Mouse (Mus musculus): Measurements from ENCODE around the gene Il31ra.

The Il31ra gene

DNA sequence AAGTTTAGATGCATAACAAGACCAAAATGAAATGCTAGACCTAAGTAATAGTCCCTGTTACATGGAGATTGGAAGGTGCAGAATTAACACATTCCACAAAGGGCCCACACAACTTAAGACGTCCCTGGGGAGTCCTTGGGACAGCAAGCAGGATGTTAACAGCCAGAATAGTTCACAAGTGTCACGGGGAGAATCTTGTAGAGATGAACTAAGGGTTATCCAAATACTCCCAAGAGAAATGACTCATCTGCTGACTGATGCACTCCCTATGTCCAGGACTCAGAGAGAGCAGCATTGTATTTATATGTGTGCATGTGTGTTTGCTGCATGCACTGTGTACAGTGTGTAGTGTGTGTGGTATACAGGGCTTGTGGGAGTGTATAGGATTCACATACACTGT, 37.7 kb downstream of the Il31ra start:
- no peak for DNase-seq

DNA sequence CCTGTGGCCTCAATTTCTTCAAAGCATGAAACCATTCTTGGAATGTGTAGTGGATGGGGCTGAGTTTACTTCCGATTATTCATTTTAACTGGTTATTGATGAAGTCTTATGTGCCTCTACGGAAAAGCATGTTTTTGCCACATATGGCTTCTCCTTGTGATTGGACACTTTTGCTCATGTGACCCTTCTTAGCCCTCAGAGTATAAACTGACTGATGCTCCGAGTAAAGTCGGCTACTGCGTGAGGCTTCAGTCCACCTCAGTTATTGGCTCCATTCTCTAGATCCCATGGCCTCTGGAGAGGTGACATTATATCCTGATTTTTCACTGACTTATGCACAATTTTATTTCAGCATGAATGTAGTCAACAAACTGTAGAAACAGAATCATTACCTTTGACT, 40.9 kb downstream of the Il31ra start:
- no peak for DNase-seq

DNA sequence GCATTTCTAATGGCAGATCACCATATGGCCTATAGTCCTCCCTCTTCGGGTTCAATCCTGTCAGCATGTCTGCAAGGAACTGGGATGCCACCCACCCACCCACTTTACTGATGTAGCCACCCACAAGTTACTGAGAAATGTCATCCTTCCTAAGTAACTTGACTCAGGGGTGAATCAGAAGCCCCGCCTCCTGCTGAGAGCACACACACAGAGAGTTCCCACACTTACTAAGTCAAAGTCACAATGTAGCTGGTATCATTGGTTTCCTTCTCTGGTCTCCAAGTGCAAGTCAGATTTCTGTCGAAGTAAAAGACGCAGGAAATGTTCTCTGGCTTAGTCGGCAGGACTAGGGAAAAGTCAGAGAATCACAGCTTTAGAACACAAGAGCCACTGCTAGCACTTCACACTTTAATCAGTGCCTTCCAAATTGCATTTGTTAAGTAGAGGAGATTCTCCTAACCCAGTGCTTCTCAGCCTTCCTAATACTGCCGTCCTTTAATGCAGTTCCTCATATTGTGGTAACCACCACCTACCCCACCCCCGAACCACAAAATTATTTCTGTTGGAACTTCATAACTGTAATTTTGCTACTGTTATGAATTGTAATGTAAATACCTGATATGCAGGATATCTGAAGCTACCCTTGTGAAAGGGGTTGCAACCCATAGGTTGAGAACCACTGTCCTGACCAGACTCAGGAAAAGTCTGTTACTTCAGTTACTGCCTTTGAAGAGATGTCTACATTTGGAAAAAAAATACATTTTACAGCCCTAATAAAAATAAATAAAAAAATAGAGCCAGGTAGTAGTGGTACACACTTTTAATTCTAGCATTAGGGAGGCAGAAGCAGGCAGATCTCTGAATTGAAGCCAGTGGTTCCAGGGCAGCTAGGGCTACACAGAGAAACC, 42.3 kb downstream of the Il31ra start:
- no peak for DNase-seq

DNA sequence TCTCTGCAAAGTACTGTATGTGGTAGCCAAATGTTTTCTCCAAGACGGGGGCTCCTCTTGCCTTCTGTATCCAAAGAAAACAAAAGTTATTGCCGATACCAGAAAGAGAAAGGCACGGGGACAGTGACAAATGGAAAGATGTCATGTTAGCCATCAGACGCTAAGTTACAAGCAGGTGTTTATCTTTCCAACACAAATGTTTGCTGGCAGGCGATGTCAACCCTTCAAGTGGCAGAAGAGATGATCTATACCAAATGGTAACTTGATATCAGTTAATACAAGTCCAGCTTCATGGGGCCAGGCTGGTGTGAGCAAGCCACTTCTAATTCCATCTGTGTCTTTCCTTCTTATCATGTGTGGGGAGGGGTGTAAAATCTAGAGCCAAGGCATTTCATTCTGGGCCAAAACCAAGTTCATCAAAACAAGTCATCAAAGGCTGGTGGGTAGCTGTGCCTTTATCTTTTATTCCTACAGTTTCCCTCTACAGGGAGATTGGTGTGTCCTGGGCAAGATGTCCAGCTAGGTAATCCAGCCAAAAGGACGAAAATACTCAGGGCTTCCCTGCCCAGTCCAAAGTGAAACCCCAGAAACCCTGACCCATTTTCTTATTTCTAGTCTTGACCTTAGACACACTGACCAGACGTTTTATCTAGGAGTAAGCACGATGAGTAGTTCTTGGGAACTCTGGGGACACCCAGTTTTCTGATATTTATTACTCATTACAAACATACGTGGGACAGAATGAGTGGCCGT, 52.8 kb downstream of the Il31ra start:
- no peak for DNase-seq

DNA sequence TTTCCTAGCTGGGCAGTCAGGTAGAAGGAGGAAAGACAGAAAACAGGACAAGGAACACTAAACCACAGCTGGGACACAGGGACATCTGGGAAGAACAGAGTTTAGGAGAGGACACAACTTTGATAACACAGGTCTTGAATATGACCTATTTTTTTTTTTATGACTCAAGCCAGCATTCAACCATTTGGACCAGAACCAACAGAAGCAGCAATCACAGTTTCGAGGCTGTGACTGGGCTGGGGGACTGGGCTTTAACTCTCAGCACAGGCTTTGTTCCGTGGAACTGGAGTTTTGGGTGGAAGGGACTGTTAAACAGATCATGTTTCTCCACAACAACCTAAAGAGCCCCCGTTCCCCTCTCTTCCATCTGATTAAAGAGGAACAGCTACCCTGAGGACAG, 53.5 kb downstream of the Il31ra start:
- DNase-seq, result no peak

GRCm38 (mm10) chr13:112537065-112537464, 57.1 kb downstream of the Il31ra start:
- no peak for DNase-seq

- DNase-seq, result no peak
Observed at GRCm38 (mm10) chr13:112536611-112537010, 57.5 kb downstream of the Il31ra start.

DNA sequence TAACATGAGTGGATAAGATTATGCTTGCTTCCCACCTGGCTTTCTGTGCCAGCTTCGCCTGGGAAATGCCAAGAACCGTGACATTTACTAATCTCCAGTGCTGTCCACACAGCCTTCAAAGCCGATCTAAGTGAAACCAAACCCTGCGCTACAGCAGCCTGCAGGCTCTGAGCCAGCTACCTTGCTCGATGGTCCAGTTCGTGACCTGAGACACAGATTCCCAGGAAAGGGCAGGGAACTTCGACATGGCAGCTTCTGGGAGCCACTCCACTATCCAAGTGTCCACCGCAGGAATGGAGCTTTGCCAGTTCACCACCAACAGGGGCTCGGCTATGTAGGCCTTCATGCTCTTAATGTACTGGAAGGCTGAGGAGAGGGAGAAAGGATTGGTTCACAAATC, 60.6 kb downstream of the Il31ra start:
- no peak for DNase-seq

- DNase-seq, result no peak
Observed at GRCm38 (mm10) chr13:112532235-112532634, 61.9 kb downstream of the Il31ra start.

DNA sequence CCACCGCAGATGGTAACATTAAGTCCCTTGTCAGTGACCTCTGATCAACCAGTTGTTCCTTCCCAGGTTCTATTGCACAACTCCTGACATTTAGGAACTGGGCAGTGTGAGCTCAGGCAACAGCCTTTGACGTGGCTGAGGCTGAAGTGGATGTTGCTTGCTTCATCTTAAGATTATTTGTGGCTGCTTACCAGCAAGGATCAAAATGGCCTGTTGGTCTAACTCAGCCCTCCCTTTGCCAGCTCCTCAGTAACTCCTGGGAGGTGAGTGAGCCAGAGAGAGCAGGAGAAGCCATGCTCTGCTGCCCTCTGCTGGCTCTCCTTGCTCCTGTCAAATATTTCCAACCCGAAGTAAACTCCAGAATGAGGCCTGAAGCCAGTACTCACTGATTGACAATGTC, 64.3 kb downstream of the Il31ra start:
- peak; percentile 81 for DNase-seq

DNA sequence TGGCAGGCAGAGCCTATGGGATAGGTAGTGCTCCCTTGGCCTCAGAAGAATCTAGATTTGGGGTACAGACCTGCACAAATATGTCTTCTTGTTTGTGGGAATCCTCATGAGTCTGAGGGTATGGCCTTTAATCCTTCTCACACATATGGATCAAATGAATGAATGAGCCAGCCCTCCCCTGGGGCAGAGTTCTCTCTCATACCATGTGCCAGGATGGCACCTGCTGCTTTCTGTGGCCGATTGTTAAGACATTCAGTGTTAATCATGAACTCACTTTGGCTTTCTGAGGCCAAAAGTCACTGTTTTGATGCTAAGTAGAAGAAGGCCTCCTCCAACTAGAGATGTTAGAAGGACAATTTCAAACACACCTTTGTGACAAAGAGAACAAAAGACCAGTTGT, 67.0 kb downstream of the Il31ra start:
- no peak for DNase-seq

GRCm38 (mm10) chr13:112523346-112523970, 70.7 kb downstream of the Il31ra start:
- no peak for DNase-seq

GRCm38 (mm10) chr13:112522896-112523295, 71.3 kb downstream of the Il31ra start:
- DNase-seq, result no peak

DNA sequence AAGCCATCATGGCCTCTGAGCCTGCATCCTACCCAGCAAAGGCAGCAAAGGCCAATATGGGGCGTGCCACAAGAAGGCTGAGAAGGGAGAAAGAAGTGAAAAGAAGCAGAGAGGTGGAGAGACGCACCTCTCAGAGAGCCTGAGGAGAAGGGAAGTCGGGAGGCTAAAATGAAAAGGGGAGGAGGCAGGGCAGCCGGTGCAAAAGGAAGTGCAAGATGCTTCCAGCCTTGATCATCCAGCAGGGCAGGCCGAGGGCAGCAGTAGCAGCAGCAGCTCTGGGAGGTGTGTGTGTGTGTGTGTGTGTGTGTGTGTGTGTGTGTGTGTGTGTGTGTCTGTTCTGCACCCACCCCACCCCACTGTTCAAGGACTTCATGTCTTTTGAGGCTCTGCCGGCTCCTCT, 71.9 kb downstream of the Il31ra start:
- DNase-seq, result no peak

GRCm38 (mm10) chr13:112514546-112514945, 79.6 kb downstream of the Il31ra start:
- peak; percentile 32 for DNase-seq

DNA sequence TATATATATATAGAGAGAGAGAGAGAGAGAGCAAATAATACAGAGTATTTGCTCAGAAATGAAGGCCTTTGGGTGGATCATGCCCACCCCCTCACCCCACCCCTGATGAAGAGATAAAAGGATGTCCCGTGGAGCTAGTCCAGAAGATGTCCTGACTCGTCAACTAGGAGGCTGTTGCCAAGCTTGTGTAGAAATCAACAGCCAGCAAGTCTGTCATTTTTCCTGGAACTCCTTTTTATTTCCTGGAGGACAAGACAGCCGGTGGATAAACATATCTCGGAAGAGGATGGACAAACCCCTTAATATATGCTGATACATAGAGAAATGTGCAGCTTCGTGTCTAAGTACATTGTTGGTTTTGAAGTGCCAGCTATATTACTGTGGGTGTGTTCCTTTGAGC, 81.3 kb downstream of the Il31ra start:
- no peak for DNase-seq

GRCm38 (mm10) chr13:112511810-112512209, 82.3 kb downstream of the Il31ra start:
- DNase-seq, result no peak

DNA sequence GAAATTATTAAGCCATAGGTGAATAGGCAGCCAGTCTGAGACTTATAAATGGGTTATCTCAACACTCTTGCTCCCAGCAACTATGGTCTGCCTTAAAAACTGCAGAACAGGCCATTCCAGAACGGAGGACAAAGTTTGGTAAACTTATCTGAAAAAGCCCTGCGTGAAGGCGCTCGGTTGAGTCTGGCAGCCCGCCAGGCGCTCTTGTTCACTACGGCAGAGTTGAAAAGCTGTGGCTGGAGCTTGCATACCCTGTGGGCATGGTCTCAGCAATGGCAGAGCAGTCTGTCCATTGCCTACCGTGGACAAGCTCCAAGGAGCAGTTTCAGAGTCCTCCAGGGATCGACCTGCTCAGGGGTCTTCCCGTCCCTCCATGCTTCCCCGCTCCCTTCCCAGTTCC, 82.9 kb downstream of the Il31ra start:
- no peak for DNase-seq

DNA sequence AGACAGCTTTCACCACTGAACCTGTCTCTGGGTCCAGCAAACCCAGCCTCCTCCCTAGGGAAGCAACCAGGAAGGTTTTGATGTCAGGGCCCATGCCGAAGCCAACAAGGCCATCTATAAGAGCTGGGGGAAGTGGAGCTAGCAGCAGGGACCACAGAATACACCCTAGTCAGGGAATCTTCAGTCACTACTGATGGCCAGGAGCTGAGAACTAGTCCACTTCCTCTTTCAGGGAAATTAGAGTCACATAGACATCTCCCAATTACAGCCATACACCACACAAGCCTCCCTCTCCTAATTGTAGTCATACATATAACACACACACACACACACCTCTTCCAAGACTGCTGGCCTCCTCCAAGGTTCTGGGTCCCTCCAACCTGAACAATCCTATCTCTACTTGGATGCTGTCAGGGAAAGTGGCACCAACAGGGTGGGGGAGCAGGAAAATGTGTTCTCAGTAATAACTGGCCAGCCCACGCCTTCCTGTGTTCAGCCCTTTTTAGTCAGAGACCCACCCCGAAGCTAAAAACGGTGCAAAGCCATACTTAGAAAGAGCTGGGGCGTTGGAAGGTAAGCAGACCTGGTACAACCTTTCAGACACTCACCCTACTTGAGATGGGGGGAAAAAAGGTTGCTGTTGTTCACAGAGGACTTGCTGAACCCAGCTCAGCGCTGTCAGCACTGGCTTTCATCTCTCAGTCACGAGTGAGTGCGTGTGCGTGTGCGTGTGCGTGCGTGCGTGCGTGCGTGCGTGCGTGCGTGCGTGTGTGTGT, 83.5 kb downstream of the Il31ra start:
- DNase-seq, result no peak

GRCm38 (mm10) chr13:112509465-112509864, 84.7 kb downstream of the Il31ra start:
- DNase-seq, result peak; percentile 70

DNA sequence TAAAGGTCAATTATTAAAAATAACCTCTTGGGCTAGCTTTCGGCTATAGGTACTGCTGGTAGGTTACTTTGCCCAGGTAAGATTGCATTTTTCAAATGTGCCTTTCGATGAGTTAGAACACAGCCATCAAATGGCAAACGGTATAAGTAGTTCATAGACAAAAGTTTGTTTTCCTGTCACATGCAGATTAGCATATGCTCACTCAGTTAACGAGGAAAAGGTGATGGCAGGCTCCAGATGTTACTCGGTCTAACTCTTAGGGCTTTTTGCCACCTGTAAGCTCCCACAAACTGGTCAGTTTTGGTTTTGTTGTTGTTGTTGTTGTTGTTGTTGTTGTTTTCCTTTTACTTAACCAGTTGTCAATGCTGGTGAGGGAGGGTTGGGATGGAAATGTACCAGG, 85.7 kb downstream of the Il31ra start:
- no peak for DNase-seq

DNA sequence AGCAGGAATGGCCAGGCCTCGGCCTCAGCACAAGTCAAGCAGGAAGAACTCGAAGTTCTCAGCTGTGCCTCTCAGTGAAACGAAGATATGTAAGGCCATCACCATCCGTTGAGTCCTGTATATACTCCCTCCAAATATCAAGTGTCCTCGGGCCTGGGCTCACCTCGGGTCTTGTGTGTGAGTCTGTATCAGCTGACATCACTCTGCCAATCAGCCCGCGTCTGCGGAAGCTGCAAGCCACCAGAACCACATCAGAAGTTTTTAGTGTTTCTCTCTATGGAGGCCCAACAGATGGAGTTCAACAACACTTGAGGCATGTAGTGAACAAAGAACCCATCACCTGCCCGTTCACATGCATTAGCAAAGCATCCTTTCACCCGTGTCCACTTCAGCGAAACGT, 86.5 kb downstream of the Il31ra start:
- DNase-seq, result peak; percentile 66

- DNase-seq, result no peak
Observed at GRCm38 (mm10) chr13:112506766-112507165, 87.4 kb downstream of the Il31ra start.
